Mouse (Mus musculus): ENCODE measurements around the gene Rtraf. TPM values are rescaled to one million over a fixed set of nuclear protein-coding genes. Genes with fewer than 3 reads are reported as not detected.
A peak's percentile ranks its signal among the peaks of the same experiment; 100 is the strongest.

Gene Rtraf
- total RNA-seq, 2 experiments from 2014 or later, result 83.7 to 84.1 TPM

DNA sequence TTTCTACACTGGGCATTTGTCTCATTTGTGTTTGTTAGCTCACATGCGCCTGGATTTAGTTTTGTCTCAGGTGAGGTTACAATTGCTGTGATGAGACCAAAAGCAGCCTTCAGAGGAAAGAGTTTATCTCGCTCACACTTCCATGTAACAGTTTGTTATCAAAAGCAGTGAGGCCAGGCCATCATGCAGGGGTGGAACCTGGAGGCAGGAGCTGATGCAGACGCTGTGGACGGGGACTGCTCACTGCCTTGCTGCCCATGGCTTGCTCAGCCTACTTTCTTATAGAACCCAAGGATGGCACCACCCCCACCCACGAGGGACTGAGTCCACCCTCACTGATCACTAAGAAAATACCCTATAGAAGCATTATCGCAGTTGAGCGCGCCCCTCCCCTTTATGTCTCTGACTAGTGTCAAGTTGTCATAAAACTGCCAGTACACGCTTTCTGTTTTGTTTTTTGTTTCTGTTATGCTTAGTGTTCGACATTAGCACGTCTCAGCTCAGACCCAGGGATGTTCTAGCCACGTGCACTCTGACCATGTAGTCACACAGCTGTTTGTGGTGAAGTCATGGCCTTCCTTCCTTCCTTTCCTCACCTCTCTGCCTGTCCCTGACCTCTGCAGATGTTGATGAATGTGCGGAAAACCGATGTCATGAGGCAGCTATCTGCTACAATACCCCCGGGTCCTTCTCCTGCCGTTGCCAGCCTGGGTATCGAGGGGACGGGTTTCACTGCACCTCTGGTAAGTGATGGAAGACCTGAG is 26.9 kb downstream of the Rtraf start:
- DNase-seq, result no peak

- no peak for DNase-seq
These were observed 28.7 kb downstream of the Rtraf start for GRCm38 (mm10) chr14:19794881-19795280.

GRCm38 (mm10) chr14:19788443-19788842 is 35.2 kb downstream of the Rtraf start:
- DNase-seq, result no peak

GRCm38 (mm10) chr14:19785797-19786588 is 37.6 kb downstream of the Rtraf start:
- no peak for DNase-seq

- no peak for DNase-seq
These were observed 45.7 kb downstream of the Rtraf start for GRCm38 (mm10) chr14:19777945-19778344.

- DNase-seq, result no peak
These were observed 46.3 kb downstream of the Rtraf start for GRCm38 (mm10) chr14:19777365-19777764.

GRCm38 (mm10) chr14:19776890-19777289 is 46.7 kb downstream of the Rtraf start:
- peak; percentile 77 for DNase-seq

- DNase-seq, result no peak
These were observed 47.4 kb downstream of the Rtraf start for GRCm38 (mm10) chr14:19776179-19776578.

- no peak for DNase-seq
These were observed 48.1 kb downstream of the Rtraf start for GRCm38 (mm10) chr14:19775491-19775890.

DNA sequence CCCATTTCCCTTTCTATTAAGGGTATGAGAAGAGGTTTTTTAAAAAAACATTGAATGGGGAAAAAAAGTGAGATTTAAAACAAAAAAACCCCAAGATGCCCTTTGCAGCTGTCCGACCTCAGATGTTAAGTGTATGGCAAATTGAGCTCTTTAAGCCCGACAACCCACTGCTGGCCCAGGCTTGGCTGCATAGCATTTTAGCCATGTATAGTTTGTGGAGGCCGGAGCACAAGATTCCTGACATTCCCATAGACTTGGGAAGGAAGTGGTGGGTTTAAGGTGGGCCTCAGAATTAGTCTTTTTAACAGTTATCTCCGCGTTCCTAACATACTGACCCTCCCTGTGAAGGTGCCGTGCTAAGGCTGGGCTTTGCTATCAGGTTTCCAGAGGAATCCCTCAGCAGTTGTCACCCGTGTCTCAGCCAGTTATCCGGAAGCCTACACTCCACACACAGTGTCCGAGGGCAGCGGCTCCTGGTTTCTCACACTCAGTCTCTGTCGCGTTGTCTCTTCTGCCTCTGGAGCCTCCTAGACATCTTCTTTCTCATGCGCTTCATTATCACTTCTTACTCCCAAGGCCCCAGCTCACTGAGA is 49.5 kb downstream of the Rtraf start:
- DNase-seq, result no peak

GRCm38 (mm10) chr14:19771173-19771572 is 52.5 kb downstream of the Rtraf start:
- DNase-seq, result no peak

GRCm38 (mm10) chr14:19769441-19770200 is 54.0 kb downstream of the Rtraf start:
- DNase-seq, result no peak

GRCm38 (mm10) chr14:19768648-19769047 is 55.0 kb downstream of the Rtraf start:
- DNase-seq, result no peak

GRCm38 (mm10) chr14:19766380-19766649 is 57.3 kb downstream of the Rtraf start:
- no peak for DNase-seq

DNA sequence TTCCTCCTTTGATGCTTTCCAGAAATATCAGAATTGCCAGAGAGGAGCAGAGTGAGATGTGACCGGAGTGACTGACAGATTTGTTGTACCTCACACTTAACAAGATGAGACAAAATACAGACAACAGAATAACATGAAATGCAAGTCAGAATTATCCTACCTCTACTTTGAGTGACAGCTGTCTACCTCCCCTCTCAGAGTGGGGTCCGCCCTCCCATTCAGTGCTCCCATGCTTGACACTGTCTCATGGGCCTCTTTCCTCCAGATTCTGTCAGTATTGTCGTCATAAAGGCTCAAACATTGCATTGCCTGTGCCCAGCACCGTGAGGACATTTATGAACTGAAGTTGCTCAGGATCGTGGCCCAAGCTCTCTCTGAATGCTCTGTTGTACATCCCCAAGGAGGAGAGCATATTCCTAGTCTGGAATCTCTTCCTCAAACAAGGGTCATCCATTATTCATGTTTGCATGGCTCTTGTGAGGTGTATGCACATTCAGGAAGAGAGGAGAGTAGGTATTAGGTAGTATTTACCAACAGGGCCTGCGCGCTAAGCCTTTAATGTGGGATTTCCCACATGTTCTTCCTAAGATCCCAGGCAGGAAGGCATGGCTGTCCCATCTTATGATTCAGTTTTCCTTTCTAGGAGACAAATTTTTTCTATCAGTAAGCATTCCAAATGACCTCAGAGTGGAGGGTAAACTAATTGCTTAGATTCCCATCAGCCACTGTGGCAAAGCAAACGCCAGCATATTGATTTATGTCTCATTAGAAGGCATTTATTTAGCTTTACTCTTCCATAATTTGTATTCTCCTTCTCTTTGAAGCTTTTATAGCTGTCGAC is 57.9 kb downstream of the Rtraf start:
- no peak for DNase-seq

DNA sequence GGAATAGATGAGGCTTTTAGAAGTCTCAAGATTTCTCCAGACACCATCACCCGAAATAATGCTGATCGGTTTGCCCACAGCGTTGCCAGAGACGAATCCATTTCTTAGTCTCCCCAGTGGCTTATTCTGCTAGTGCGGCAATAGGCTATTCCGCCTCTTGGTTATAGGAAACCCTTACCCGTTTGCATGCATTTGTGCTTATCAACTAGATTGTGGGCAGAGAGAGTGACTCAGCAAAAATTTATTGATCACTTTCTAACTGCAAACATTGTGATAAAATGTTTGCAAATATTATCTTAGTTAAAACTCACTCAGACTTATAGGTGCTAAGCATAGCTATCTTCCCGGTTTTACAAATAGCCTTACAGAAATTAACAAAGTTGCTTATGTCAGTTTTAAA is 59.3 kb downstream of the Rtraf start:
- no peak for DNase-seq

DNA sequence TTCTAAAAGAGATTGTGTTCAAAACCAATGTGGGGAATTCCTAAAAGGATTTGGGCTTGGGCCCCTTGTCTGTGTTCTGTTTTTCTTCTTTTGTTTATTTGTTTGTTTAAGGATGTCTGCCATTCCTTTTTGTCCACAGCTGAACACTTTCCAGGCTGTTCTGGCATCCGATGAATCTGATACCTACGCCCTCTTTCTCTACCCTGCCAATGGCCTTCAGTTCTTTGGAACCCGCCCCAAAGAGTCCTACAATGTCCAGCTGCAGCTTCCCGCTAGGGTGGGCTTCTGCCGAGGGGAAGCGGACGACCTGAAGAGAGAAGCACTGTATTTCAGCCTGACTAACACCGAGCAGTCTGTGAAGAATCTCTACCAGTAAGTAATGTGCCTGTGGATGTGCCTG is 60.1 kb downstream of the Rtraf start:
- no peak for DNase-seq

DNA sequence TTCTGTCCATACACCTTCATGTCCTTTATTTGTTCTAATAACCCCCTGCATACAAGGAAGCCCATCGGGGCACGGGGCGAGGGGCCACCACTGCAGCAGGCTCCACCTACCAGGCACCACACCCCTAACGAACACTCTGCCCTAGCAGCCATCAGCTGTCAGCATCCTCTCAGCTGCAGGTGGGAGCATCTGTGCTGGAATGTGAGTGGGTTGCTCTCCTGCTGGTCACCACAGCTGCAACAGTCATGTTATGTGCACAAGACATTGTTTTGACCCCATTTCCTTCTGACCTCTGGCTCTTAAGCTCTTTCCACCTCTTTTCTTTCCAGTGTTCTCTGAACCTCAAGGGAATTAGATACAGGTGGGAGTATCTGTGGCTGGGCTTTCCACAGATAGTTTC is 61.6 kb downstream of the Rtraf start:
- DNase-seq, result no peak

Data from heart, postnatal 4 days (tissue).